Mouse (Mus musculus) G1E (cell line): ENCODE measurements around the gene Ston1.

Source experiments
- CTCF ChIP-seq: IDR thresholded peaks from 2 replicates; pipeline ENCODE4 v1.5.1; 2012; ENCODE audit warnings: low read depth, low read length, inconsistent platforms, mixed read lengths
- GATA1 ChIP-seq: IDR thresholded peaks from 2 replicates; pipeline ENCODE4 v1.6.1; 2012; ENCODE audit warnings: borderline replicate concordance, low read length, inconsistent platforms, mixed read lengths
- GATA2 ChIP-seq: IDR thresholded peaks from 2 replicates; pipeline ENCODE4 v1.6.1; 2012; ENCODE audit warnings: low read depth, low read length, inconsistent platforms, borderline replicate concordance
- POLR2AphosphoS5 ChIP-seq: IDR thresholded peaks from 2 replicates; pipeline ENCODE4 v1.6.1; 2012; ENCODE audit warnings: low read depth, low read length, inconsistent platforms; ENCODE audit not compliant: insufficient replicate concordance
- TAL1 ChIP-seq: conservative IDR thresholded peaks from 2 replicates; pipeline ENCODE4 v1.6.1; 2012; ENCODE audit warnings: low read depth, low read length, inconsistent platforms, mixed read lengths

GRCm38 (mm10) chr17:88587371-88587770 is 10.1 kb upstream of the Ston1 start:
- TF ChIP-seq CTCF (no peak), GATA1 (no peak), TAL1 (no peak), POLR2AphosphoS5 (no peak), GATA2 (no peak)
